Mouse (Mus musculus): Measurements from ENCODE around the gene Ttc17. TPM values are rescaled to one million over a fixed set of nuclear protein-coding genes. Genes with fewer than 3 reads are reported as not detected.

Gene Ttc17
- 24.5 and 26.0 TPM in 2 replicates for polyA plus RNA-seq (2015; fragmentation: Nextera tagmentation; extraction: Ambion mirVana)

- H3K4me2 ChIP-seq = peak within 1 kb of the TSS; percentile 71
- peak within 1 kb of the TSS; percentile 87 for H3K9ac ChIP-seq
- H3K36me3 ChIP-seq = peaks cover 6% of the 10 kb centered on the region
- H3K4me1 ChIP-seq (replicated peaks) = peaks cover 45% of the 10 kb centered on the region
- H3K27me3 ChIP-seq = no peaks in the 10 kb centered on the region
- peak within 1 kb of the TSS; percentile 86 for H3K4me3 ChIP-seq
- ATAC-seq (ENCODE audit: low FRiP score, low read depth) = peak; percentile 95
- H3K27ac ChIP-seq (replicated peaks) = peak within 1 kb of the TSS; percentile 94
- under 1% methylated on average over 74 of the region's 77 CpGs for WGBS
- no peaks in the 10 kb centered on the region for H3K9me3 ChIP-seq
Observed at GRCm38 (mm10) chr2:94406083-94406957, at the start of gene Ttc17. Ttc17 (minus strand) TSS chr2:94406689.

GRCm38 (mm10) chr2:94449643-94450042 is 43.2 kb upstream of the Ttc17 start:
- H3K27me3 ChIP-seq = no peaks in the 10 kb centered on the region
- ATAC-seq (ENCODE audit: low FRiP score, low read depth) = no peak
- H3K4me3 ChIP-seq = no peak overlapping the region
- H3K9ac ChIP-seq = no peak overlapping the region
- no peak overlapping the region for H3K4me2 ChIP-seq
- no peak overlapping the region for H3K27ac ChIP-seq (replicated peaks)
- H3K4me1 ChIP-seq (replicated peaks) = no peaks in the 10 kb centered on the region
- H3K9me3 ChIP-seq = no peaks in the 10 kb centered on the region
- WGBS = 93% methylated on average over 8 of the region's 8 CpGs
- H3K36me3 ChIP-seq = no peaks in the 10 kb centered on the region

- peaks cover 34% of the 10 kb centered on the region for H3K4me1 ChIP-seq (replicated peaks)
- peak overlapping the region; percentile 90 for H3K4me2 ChIP-seq
- H3K4me3 ChIP-seq = peak overlapping the region; percentile 98
- peak overlapping the region; percentile 84; the same call in 1 of the 2 replicates for H3K27ac ChIP-seq (replicated peaks)
- under 1% methylated on average over 10 of the region's 10 CpGs for WGBS
- no peak for ATAC-seq (ENCODE audit: low FRiP score, low read depth)
- H3K36me3 ChIP-seq = no peaks in the 10 kb centered on the region
- H3K9me3 ChIP-seq = no peaks in the 10 kb centered on the region
- H3K27me3 ChIP-seq = no peaks in the 10 kb centered on the region
- peak overlapping the region; percentile 91 for H3K9ac ChIP-seq
Observed at GRCm38 (mm10) chr2:94436952-94437351, 30.5 kb upstream of the Ttc17 start.

DNA sequence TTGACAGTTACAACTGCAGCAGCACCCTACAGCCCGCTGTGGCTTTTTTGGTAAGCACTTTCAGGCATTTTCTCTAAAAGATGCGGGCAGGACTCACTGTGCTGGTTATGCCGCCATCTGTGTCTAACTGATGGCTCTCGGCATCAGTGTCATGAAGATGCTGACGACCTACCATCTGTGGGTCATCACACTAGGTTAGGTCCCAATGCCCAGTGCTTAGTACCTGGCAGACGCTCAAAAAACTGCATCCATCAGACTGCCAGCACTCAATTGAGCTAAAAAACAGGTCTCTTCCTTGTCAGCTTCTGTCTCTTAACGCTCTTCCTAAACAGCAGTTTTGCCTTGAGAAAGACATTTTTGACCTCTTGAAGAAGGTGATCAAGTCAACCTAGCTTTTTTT is 29.0 kb upstream of the Ttc17 start:
- H3K27me3 ChIP-seq = no peaks in the 10 kb centered on the region
- no peaks in the 10 kb centered on the region for H3K9me3 ChIP-seq
- H3K4me2 ChIP-seq = peak overlapping the region; percentile 90; the same call in 1 of the 2 replicates
- no peak overlapping the region for H3K27ac ChIP-seq (replicated peaks)
- H3K4me1 ChIP-seq (replicated peaks) = peaks cover 35% of the 10 kb centered on the region
- 76% methylated on average over 7 of the region's 7 CpGs for WGBS
- no peak overlapping the region for H3K9ac ChIP-seq
- no peak overlapping the region for H3K4me3 ChIP-seq
- no peaks in the 10 kb centered on the region for H3K36me3 ChIP-seq
- no peak for ATAC-seq (ENCODE audit: low FRiP score, low read depth)

DNA sequence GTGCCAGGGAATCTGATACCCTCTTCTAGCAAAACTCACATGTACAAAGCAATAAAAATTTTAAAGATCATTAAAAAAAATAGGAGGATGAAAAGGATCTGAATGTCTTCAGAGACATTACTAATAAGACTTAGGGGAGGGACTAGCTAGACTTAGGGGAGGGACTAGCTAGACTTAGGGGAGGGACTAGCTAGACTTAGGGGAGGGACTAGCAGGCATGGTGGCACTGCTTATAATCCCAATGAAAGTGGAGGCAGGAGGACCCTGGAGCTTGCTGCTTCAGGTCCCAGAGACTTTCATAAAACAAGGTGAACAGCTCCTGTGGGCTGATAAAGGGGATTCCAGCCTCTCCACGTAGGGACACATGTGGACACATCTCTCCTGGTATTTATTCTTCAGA is 28.3 kb upstream of the Ttc17 start:
- Histone ChIP-seq H3K4me1 (replicated peaks) (peaks cover 35% of the 10 kb centered on the region), H3K9me3 (no peaks in the 10 kb centered on the region), H3K27ac (replicated peaks) (no peak overlapping the region), H3K4me2 (no peak overlapping the region), H3K9ac (no peak overlapping the region), H3K4me3 (no peak overlapping the region), H3K36me3 (no peaks in the 10 kb centered on the region), H3K27me3 (no peaks in the 10 kb centered on the region)
- ATAC-seq (ENCODE audit: low FRiP score, low read depth) = no peak
- whole genome bisulfite sequencing = 62% methylated on average over 1 of the region's 1 CpGs

DNA sequence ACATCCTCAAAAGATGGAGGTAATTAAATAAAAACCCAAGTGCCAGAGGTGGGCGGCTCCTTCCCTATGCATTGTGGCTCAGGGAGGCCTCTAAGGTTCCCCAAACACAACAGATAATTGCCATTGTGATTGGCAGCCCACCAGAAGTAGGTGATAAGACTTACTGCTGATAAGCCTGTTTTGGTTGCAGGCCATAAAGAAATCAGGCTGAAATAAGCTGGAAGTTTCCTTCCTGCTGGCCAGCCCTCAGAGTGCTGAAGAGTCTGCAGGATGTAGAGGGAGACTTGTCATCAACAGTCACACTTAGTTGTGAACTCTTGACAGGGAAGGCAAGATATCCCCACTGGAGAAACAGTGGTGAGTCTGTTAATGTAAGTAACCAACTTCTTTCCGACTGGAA is 25.7 kb upstream of the Ttc17 start:
- 87% methylated on average over 2 of the region's 2 CpGs for WGBS
- Histone ChIP-seq H3K27me3 (no peaks in the 10 kb centered on the region), H3K4me2 (no peak overlapping the region), H3K4me1 (replicated peaks) (peaks cover 31% of the 10 kb centered on the region), H3K36me3 (no peaks in the 10 kb centered on the region), H3K4me3 (no peak overlapping the region), H3K27ac (replicated peaks) (no peak overlapping the region), H3K9ac (no peak overlapping the region), H3K9me3 (no peaks in the 10 kb centered on the region)
- no peak for ATAC-seq (ENCODE audit: low FRiP score, low read depth)

DNA sequence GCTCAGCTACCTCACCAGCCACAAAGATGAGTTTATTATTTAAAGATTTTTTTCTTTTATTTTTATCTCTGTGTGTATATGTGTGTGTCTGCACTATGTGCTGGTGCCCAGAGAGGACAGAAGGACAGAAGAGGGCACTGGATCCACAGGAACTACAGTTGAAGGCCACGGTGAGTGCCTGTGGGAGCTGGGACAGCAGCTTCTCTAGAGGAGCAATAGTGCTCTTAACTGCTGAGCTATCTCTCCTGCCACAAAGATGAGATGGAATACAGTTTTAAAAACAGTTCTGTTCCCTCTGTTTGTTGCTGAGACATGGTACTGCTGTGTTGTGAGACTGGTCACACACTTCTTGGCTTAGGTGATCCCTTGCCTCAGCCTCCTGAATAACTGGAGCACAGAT is 22.0 kb upstream of the Ttc17 start:
- 96% methylated on average over 1 of the region's 1 CpGs for WGBS
- Histone ChIP-seq H3K36me3 (peaks cover 28% of the 10 kb centered on the region), H3K9me3 (no peaks in the 10 kb centered on the region), H3K4me3 (no peak overlapping the region), H3K4me1 (replicated peaks) (peaks cover 4% of the 10 kb centered on the region; the same call in 1 of the 2 replicates), H3K27me3 (no peaks in the 10 kb centered on the region), H3K4me2 (no peak overlapping the region), H3K9ac (no peak overlapping the region), H3K27ac (replicated peaks) (no peak overlapping the region)
- ATAC-seq (ENCODE audit: low FRiP score, low read depth) = no peak

DNA sequence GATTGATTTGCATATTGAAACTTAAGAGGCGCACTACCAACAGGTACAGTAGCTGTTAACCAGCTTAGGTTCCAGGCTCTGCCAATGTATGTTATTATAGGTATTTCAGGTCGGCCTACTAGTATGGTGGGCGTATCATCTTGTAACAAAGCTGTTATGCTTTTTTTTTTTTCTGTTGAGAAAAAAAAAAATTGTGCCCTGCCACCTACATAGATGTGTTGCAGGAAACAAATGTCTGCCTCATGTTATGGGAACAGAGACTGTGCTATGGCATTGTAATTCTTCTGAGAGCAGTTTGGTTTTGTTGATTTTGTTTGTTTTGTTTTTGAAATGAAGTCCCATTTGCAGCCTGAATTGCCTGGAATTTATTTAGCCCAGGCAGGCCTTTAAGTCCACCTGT is 952 bp upstream of the Ttc17 start:
- no peaks in the 10 kb centered on the region for H3K9me3 ChIP-seq
- no peak for ATAC-seq (ENCODE audit: low FRiP score, low read depth)
- H3K4me3 ChIP-seq = peak overlapping the region; percentile 86
- peaks cover 12% of the 10 kb centered on the region for H3K36me3 ChIP-seq
- H3K27ac ChIP-seq (replicated peaks) = no peak overlapping the region
- peaks cover 43% of the 10 kb centered on the region for H3K4me1 ChIP-seq (replicated peaks)
- H3K27me3 ChIP-seq = no peaks in the 10 kb centered on the region
- 30% methylated on average over 3 of the region's 3 CpGs for WGBS
- H3K4me2 ChIP-seq = peak overlapping the region; percentile 71
- no peak overlapping the region for H3K9ac ChIP-seq

GRCm38 (mm10) chr2:94407021-94407420 is 532 bp upstream of the Ttc17 start:
- peaks cover 43% of the 10 kb centered on the region for H3K4me1 ChIP-seq (replicated peaks)
- no peaks in the 10 kb centered on the region for H3K9me3 ChIP-seq
- peaks cover 11% of the 10 kb centered on the region for H3K36me3 ChIP-seq
- peak overlapping the region; percentile 87 for H3K9ac ChIP-seq
- H3K4me3 ChIP-seq = peak overlapping the region; percentile 86
- H3K27me3 ChIP-seq = no peaks in the 10 kb centered on the region
- ATAC-seq (ENCODE audit: low FRiP score, low read depth) = peak; percentile 10; the same call in 1 of the 2 replicates
- peak overlapping the region; percentile 71 for H3K4me2 ChIP-seq
- 3% methylated on average over 13 of the region's 13 CpGs for WGBS
- no peak overlapping the region for H3K27ac ChIP-seq (replicated peaks)

DNA sequence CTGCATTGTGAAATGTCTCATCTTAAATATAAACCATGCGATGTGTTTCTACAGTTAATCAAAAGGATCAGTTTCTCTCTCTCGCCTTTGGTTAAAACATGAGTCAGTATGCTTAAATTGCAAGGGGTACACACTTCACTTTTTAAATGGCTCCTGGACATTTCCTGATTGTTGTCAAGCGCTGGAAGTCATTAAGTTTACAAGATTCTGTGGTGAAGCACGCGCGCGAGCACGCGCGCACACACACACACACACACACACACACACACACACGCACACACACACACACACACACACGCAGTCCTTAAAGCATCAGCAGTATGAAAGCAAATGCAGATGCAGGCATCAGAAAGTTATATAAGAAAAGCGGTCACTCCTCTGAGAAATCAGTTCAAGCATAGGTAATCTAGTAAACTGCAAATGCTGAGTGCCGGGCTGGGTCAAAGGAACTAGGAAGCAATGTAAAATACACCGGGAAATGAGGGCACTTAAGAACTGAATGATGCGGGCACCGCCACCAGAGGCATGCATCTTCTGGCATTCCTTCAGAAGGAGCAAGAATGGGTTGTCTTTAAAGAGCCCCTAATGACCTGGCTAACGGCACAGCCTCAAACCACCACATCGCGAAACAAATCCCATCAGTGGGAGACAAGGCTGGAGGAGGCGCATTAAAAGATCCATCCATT is 949 bp downstream of the Ttc17 start:
- peak overlapping the region; percentile 71 for H3K4me2 ChIP-seq
- H3K36me3 ChIP-seq = no peaks in the 10 kb centered on the region
- H3K27ac ChIP-seq (replicated peaks) = peak overlapping the region; percentile 94
- no peaks in the 10 kb centered on the region for H3K9me3 ChIP-seq
- ATAC-seq (ENCODE audit: low FRiP score, low read depth) = no peak
- H3K4me3 ChIP-seq = peak overlapping the region; percentile 86
- 10% methylated on average over 21 of the region's 21 CpGs for WGBS
- H3K4me1 ChIP-seq (replicated peaks) = peaks cover 45% of the 10 kb centered on the region
- H3K9ac ChIP-seq = peak overlapping the region; percentile 87
- H3K27me3 ChIP-seq = no peaks in the 10 kb centered on the region

DNA sequence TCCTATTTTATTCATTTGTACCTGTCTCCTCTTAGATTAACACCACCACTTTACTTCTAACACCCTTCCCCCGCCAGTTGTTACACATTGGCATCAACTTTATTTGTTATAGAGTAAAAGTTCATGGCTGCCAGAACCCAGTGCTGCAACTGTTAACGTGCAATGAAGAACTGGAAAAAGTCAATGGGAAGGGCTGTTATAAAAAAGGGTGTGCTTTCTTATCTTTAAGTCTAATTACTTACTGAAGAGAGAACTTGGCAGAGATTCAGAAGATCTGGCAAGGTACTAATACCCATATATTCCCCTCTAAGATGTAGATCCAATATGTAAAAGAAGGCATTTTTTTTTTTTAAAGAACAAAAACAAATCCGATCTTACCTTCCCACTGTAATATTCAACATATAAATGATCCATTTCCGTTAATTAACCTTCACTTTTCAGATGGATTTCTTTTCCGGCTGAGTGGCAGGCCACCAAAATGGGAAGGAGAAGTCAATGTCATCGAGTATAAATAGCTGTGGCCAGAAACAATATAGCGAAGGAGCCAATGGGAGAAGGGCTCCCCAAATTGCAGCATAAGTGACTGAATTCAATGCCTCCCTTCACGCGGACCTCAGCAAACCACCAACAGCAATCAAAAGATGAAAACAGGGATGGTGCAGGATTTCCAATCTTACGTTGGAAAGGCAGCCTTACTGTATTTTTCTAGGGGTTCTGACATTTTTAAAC is 1.8 kb downstream of the Ttc17 start:
- no peaks in the 10 kb centered on the region for H3K36me3 ChIP-seq
- peak overlapping the region; percentile 71 for H3K4me2 ChIP-seq
- no peaks in the 10 kb centered on the region for H3K9me3 ChIP-seq
- H3K27me3 ChIP-seq = no peaks in the 10 kb centered on the region
- H3K9ac ChIP-seq = no peak overlapping the region
- peaks cover 45% of the 10 kb centered on the region for H3K4me1 ChIP-seq (replicated peaks)
- WGBS = 63% methylated on average over 10 of the region's 10 CpGs
- no peak overlapping the region for H3K27ac ChIP-seq (replicated peaks)
- H3K4me3 ChIP-seq = peak overlapping the region; percentile 86
- ATAC-seq (ENCODE audit: low FRiP score, low read depth) = no peak

GRCm38 (mm10) chr2:94402561-94402960 is 3.9 kb downstream of the Ttc17 start:
- no peak overlapping the region for H3K4me3 ChIP-seq
- H3K27ac ChIP-seq (replicated peaks) = no peak overlapping the region
- ATAC-seq (ENCODE audit: low FRiP score, low read depth) = no peak
- no peaks in the 10 kb centered on the region for H3K27me3 ChIP-seq
- H3K4me2 ChIP-seq = no peak overlapping the region
- H3K9me3 ChIP-seq = no peaks in the 10 kb centered on the region
- H3K36me3 ChIP-seq = no peaks in the 10 kb centered on the region
- no peak overlapping the region for H3K9ac ChIP-seq
- 100% methylated on average over 1 of the region's 1 CpGs for WGBS
- H3K4me1 ChIP-seq (replicated peaks) = peaks cover 53% of the 10 kb centered on the region
